ENCODE assay signal across 12 mouse cellular contexts in genomic region chr15:78677015-78677414, GRCm38 (mm10). TPM values are rescaled to one million over a fixed set of nuclear protein-coding genes. Genes with fewer than 3 reads are reported as not detected.
A peak's percentile ranks its signal among the peaks of the same experiment; 100 is the strongest.
DNase-seq lines count a peak whose midpoint lies in the region; ATAC-seq and TF ChIP-seq lines count a peak whose summit lies in the region.
"Had no signal": no experiment of that assay in that cellular context is flagged by ENCODE, and none has a peak within 500 bp of the region (broad histone marks: within the 10 kb centered on the region; RNA-seq: fewer than 3 reads in every experiment).

No protein-coding gene starts in this region.

- no peak for ATAC-seq in midbrain, postnatal 0 days (ENCODE audit: low FRiP score)
- no peak for ATAC-seq in midbrain, embryonic 16.5 days
- no peak for ATAC-seq in erythroid progenitor cell, adult 5-6 weeks (replicated peaks; ENCODE audit: low FRiP score, poor library complexity, severe bottlenecking)
- ATAC-seq in forebrain, embryonic 14.5 days = no peak

- H3K27ac ChIP-seq in midbrain, postnatal 0 days (ENCODE audit: low read depth, low read length) = no peak overlapping the region; the same call in 1 of the 2 replicates
- H3K27ac ChIP-seq in midbrain, embryonic 16.5 days (ENCODE audit: low read length) = no peak overlapping the region
- H3K27ac ChIP-seq in thymus, adult 2 months (ENCODE audit: control insufficient read depth, insufficient read depth, low read length) = no peak overlapping the region
- no peak overlapping the region for H3K27ac ChIP-seq in forebrain, embryonic 14.5 days (ENCODE audit: low read depth, low read length)
- H3K27ac ChIP-seq: embryonic facial prominence, embryonic 12.5 days; kidney, embryonic 15.5 days; liver, embryonic 14.5 days; midbrain, embryonic 12.5 days had no signal

- no peak overlapping the region for H3K4me3 ChIP-seq in midbrain, postnatal 0 days (ENCODE audit: low read depth, low read length)
- H3K4me3 ChIP-seq in midbrain, embryonic 16.5 days (ENCODE audit: low read depth, low read length) = no peak overlapping the region
- no peak overlapping the region for H3K4me3 ChIP-seq in thymus, adult 2 months (ENCODE audit: control insufficient read depth, insufficient read depth, low read length)
- H3K4me3 ChIP-seq in forebrain, embryonic 14.5 days (ENCODE audit: low read depth, low read length) = no peak overlapping the region
- H3K4me3 ChIP-seq: embryonic facial prominence, embryonic 12.5 days; kidney, embryonic 15.5 days; midbrain, embryonic 12.5 days had no signal

- TF ChIP-seq CTCF in midbrain, postnatal 0 days (IDR thresholded peaks at IDR 0.05) = no peak
- no peak for TF ChIP-seq CTCF in thymus, adult 2 months (IDR thresholded peaks at IDR 0.05; ENCODE audit: borderline replicate concordance, control insufficient read depth, extremely low read depth, insufficient read depth, low read length, poor library complexity)

- peaks cover 20% of the 10 kb centered on the region for H3K36me3 ChIP-seq in midbrain, postnatal 0 days (ENCODE audit: insufficient read depth, low read length)
- peaks cover 11% of the 10 kb centered on the region for H3K36me3 ChIP-seq in midbrain, embryonic 16.5 days (ENCODE audit: control insufficient read depth, insufficient read depth, low read length)
- no peaks in the 10 kb centered on the region for H3K36me3 ChIP-seq in thymus, adult 2 months (ENCODE audit: control insufficient read depth, insufficient read depth, low read length)
- H3K36me3 ChIP-seq in forebrain, embryonic 14.5 days (ENCODE audit: control insufficient read depth, insufficient read depth, low read length) = no peaks in the 10 kb centered on the region
- H3K36me3 ChIP-seq: embryonic facial prominence, embryonic 12.5 days; kidney, embryonic 15.5 days; midbrain, embryonic 12.5 days had no signal

- DNase-seq in midbrain, postnatal 0 days (ENCODE audit: low spot score) = peak; percentile 34
- peak; percentile 81 to 88 for DNase-seq in adrenal gland, postnatal 36 days
- DNase-seq in cerebellum, postnatal 25 days = peak; percentile 63 to 71
- DNase-seq in heart, postnatal 4 days = peak; percentile 84
- no peak for DNase-seq in thymus, adult 2 months
- DNase-seq in forebrain, embryonic 14.5 days (ENCODE audit: low spot score) = no peak

- 73% methylated on average over 9 of the region's 9 CpGs for WGBS in midbrain, postnatal 0 days
- WGBS in midbrain, embryonic 16.5 days = 63% methylated on average over 9 of the region's 9 CpGs
- WGBS in thymus, adult 2 months = 87% methylated on average over 9 of the region's 9 CpGs
- 56% methylated on average over 9 of the region's 9 CpGs for WGBS in forebrain, embryonic 14.5 days

- H3K9ac ChIP-seq in midbrain, postnatal 0 days (replicated peaks; ENCODE audit: low read length, poor library complexity, severe bottlenecking) = no peak overlapping the region
- no peak overlapping the region for H3K9ac ChIP-seq in midbrain, embryonic 16.5 days (ENCODE audit: low read depth, low read length)
- H3K9ac ChIP-seq in forebrain, embryonic 14.5 days (ENCODE audit: low read length) = no peak overlapping the region
- H3K9ac ChIP-seq: embryonic facial prominence, embryonic 12.5 days; kidney, embryonic 15.5 days; liver, embryonic 14.5 days; midbrain, embryonic 12.5 days had no signal

- H3K4me2 ChIP-seq in midbrain, postnatal 0 days (ENCODE audit: low read depth, low read length, poor library complexity, severe bottlenecking) = no peak overlapping the region
- H3K4me2 ChIP-seq in midbrain, embryonic 16.5 days (ENCODE audit: low read length) = no peak overlapping the region
- no peak overlapping the region for H3K4me2 ChIP-seq in forebrain, embryonic 14.5 days (ENCODE audit: low read length)
- H3K4me2 ChIP-seq: embryonic facial prominence, embryonic 12.5 days; kidney, embryonic 15.5 days; midbrain, embryonic 12.5 days had no signal

- H3K4me1 ChIP-seq in midbrain, postnatal 0 days (ENCODE audit: insufficient read depth, low read length) = 0 out of 2 replicates have a peak, but pooled peaks cover 4% of the 10 kb centered on the region
- H3K4me1 ChIP-seq in midbrain, embryonic 16.5 days (ENCODE audit: control insufficient read depth, insufficient read depth, low read length) = peaks cover 13% of the 10 kb centered on the region
- peaks cover 7% of the 10 kb centered on the region for H3K4me1 ChIP-seq in thymus, adult 2 months (replicated peaks; ENCODE audit: control insufficient read depth, insufficient read depth, low read length)
- H3K4me1 ChIP-seq in forebrain, embryonic 14.5 days (ENCODE audit: control insufficient read depth, insufficient read depth, low read length) = peaks cover 16% of the 10 kb centered on the region

- no peak for TF ChIP-seq POLR2A in thymus, adult 2 months (IDR thresholded peaks at IDR 0.05; ENCODE audit: control insufficient read depth, extremely low read depth, insufficient read depth, low read length, poor library complexity)

- H3K9me3 ChIP-seq in midbrain, postnatal 0 days (ENCODE audit: low read length) = no peaks in the 10 kb centered on the region
- no peaks in the 10 kb centered on the region; the same call in 1 of the 2 replicates for H3K9me3 ChIP-seq in midbrain, embryonic 16.5 days (replicated peaks; ENCODE audit: control insufficient read depth, low read length, poor library complexity, severe bottlenecking)
- H3K9me3 ChIP-seq in forebrain, embryonic 14.5 days (replicated peaks; ENCODE audit: control insufficient read depth, low read length) = no peaks in the 10 kb centered on the region
- H3K9me3 ChIP-seq: embryonic facial prominence, embryonic 12.5 days; kidney, embryonic 15.5 days; midbrain, embryonic 12.5 days had no signal

- no peaks in the 10 kb centered on the region; the same call in 1 of the 2 replicates for H3K27me3 ChIP-seq in midbrain, postnatal 0 days (ENCODE audit: insufficient read depth, low read length)
- H3K27me3 ChIP-seq in midbrain, embryonic 16.5 days (ENCODE audit: control insufficient read depth, insufficient read depth, low read depth, low read length) = peaks cover 9% of the 10 kb centered on the region
- no peaks in the 10 kb centered on the region for H3K27me3 ChIP-seq in thymus, adult 2 months (ENCODE audit: control insufficient read depth, insufficient read depth, low read length)
- peaks cover 9% of the 10 kb centered on the region for H3K27me3 ChIP-seq in forebrain, embryonic 14.5 days (replicated peaks; ENCODE audit: control insufficient read depth, insufficient read depth, low read length)

RNA-seq across cellular contexts. Expression of gene Elfn2, which starts 41.6 kb away (rescaled TPM):
- 44.6 and 52.1 TPM in 2 replicates for total RNA-seq in midbrain, postnatal 0 days (2014; rRNA removed)
- 10.2 and 10.7 TPM in 2 replicates for polyA plus RNA-seq in midbrain, postnatal 0 days (2015; fragmentation: Nextera tagmentation; extraction: Ambion mirVana)
- polyA plus RNA-seq in midbrain, embryonic 16.5 days (2015; fragmentation: Nextera tagmentation; extraction: Ambion mirVana) = 9.6 and 12.6 TPM in 2 replicates
- total RNA-seq in adrenal gland, postnatal 36 days (2021) = 1 to 10 TPM; 2.7 to 3.0 TPM
- total RNA-seq in heart, postnatal 4 days (2021) = 1 to 10 TPM in 1 of 2 experiments, under 1 TPM in 1; 0.95 to 1.3 TPM
- polyA plus RNA-seq in thymus, adult 2 months (2012; rRNA removed) = 4.7 and 8.4 TPM in 2 replicates
- total RNA-seq in erythroid progenitor cell, adult 5-6 weeks (2015; ENCODE audit: low replicate concordance) = not detected in 2 replicates
- total RNA-seq in erythroid progenitor cell, adult 5-6 weeks (2017; ENCODE audit: low replicate concordance) = not detected in 2 replicates
- polyA plus RNA-seq in forebrain, embryonic 14.5 days (2014; fragmentation: Nextera tagmentation; extraction: Ambion mirVana) = 3.7 and 5.3 TPM in 2 replicates
- polyA plus RNA-seq: kidney, embryonic 15.5 days; liver, embryonic 14.5 days had no signal

Comparison
In these comparisons a context has a peak if more than half of its experiments do, and no peak if none do; other contexts are left out.
1. DNase-seq: peak in midbrain, postnatal 0 days (single experiment), adrenal gland, postnatal 36 days (2 of 2), cerebellum, postnatal 25 days (2 of 2) and heart, postnatal 4 days (single experiment); none in thymus, adult 2 months (single experiment) and forebrain, embryonic 14.5 days (single experiment).
2. RNA of gene Elfn2, which starts 41.6 kb away (total RNA-seq): 44.6 to 52.1 TPM in midbrain, postnatal 0 days; 2.7 to 3.0 TPM in adrenal gland, postnatal 36 days, 0.95 to 1.3 TPM in heart, postnatal 4 days and not detected in erythroid progenitor cell, adult 5-6 weeks; every median in the first group is over 10 times any median in the second.